Mouse (Mus musculus) spleen, adult 2 months (tissue): Measurements from ENCODE around the gene Lypd1.

Experiments used
- CTCF ChIP-seq: fragments of 200-500 bp; IDR thresholded peaks from 2 replicates; pipeline ENCODE4 v1.5.1; 2011; ENCODE audit warnings: mild to moderate bottlenecking, inconsistent platforms; ENCODE audit not compliant: insufficient read depth, insufficient read length, insufficient replicate concordance; ENCODE audit errors: extremely low read depth
- POLR2A ChIP-seq: fragments of 200-500 bp; IDR thresholded peaks from 2 replicates; pipeline ENCODE4 v1.6.1; 2011; ENCODE audit warnings: low read depth, low read length, inconsistent platforms

- TF ChIP-seq POLR2A (no peak), CTCF (no peak)
These were observed 91.8 kb downstream of the Lypd1 start for GRCm38 (mm10) chr1:125821101-125821500.
